Mouse (Mus musculus): ENCODE measurements at regions not wholly inside any gene's neighbourhood (a gene's known extent, or its start where the extent isn't known, plus 50 kb on each side); places are given as distances from the start of the nearest gene placed in this dataset.

- no peak for DNase-seq
Observed at GRCm38 (mm10) chr4:11903861-11904260, 77.2 kb downstream of the Gm10604 start.

- DNase-seq, result no peak
Observed at GRCm38 (mm10) chr4:11903401-11903800, 77.7 kb downstream of the Gm10604 start.

- peak in 1 of 2 experiments; percentile 33 for DNase-seq
Observed at GRCm38 (mm10) chr4:11899979-11900624, 81.0 kb downstream of the Gm10604 start.

- no peak for DNase-seq
Observed at GRCm38 (mm10) chr4:11897231-11897630, 83.8 kb downstream of the Gm10604 start.

- DNase-seq, result peak; percentile 37 to 59
Observed at GRCm38 (mm10) chr4:11895857-11896825, 84.9 kb downstream of the Gm10604 start.

- no peak for DNase-seq
Observed at GRCm38 (mm10) chr4:11893560-11894205, 87.4 kb downstream of the Gm10604 start.

- DNase-seq, result no peak
Observed at GRCm38 (mm10) chr4:11889039-11889600, 91.9 kb downstream of the Gm10604 start.

GRCm38 (mm10) chr4:11887377-11887776, 93.7 kb downstream of the Gm10604 start:
- no peak for DNase-seq

GRCm38 (mm10) chr4:11885499-11885898, 95.6 kb downstream of the Gm10604 start:
- DNase-seq, result no peak

GRCm38 (mm10) chr4:11884818-11885217, 96.2 kb downstream of the Gm10604 start:
- no peak for DNase-seq

- DNase-seq, result no peak
Observed at GRCm38 (mm10) chr4:11883295-11883694, 97.8 kb downstream of the Gm10604 start.

GRCm38 (mm10) chr4:11882666-11883065, 98.4 kb downstream of the Gm10604 start:
- DNase-seq, result no peak

- no peak for DNase-seq
Observed at GRCm38 (mm10) chr4:11878638-11879037, 102.4 kb downstream of the Gm10604 start.

GRCm38 (mm10) chr4:11877945-11878344, 103.1 kb downstream of the Gm10604 start:
- no peak for DNase-seq

- DNase-seq, result no peak
Observed at GRCm38 (mm10) chr4:11876009-11876408, 105.1 kb downstream of the Gm10604 start.

- DNase-seq, result no peak
Observed at GRCm38 (mm10) chr4:11874586-11875264, 106.3 kb downstream of the Gm10604 start.

- no peak for DNase-seq
Observed at GRCm38 (mm10) chr4:11872036-11872435, 109.0 kb downstream of the Gm10604 start.

- peak in 1 of 2 experiments; percentile 15 for DNase-seq
Observed at GRCm38 (mm10) chr4:11869721-11870120, 111.3 kb downstream of the Gm10604 start.

- no peak for DNase-seq
Observed at GRCm38 (mm10) chr4:11868565-11868964, 112.5 kb downstream of the Gm10604 start.
